Mouse (Mus musculus): ENCODE measurements at regions not wholly inside any gene's neighbourhood (a gene's known extent, or its start where the extent isn't known, plus 50 kb on each side); places are given as distances from the start of the nearest gene placed in this dataset.
"Not testable (repeated sequence)": the region's sequence is repeated elsewhere in the genome, so short reads cannot be mapped to it uniquely, and the experiment has no call there.

- no peak overlapping the region for H3K27ac ChIP-seq
- H3K36me3 ChIP-seq = no peaks in the 10 kb centered on the region
- no peaks in the 10 kb centered on the region for H3K27me3 ChIP-seq (replicated peaks)
- H3K4me3 ChIP-seq (replicated peaks) = no peak overlapping the region
- WGBS = 75% methylated on average over 2 of the region's 2 CpGs
- ATAC-seq = no peak
- no peaks in the 10 kb centered on the region for H3K9me3 ChIP-seq
- H3K4me1 ChIP-seq (replicated peaks) = no peaks in the 10 kb centered on the region
- no peak overlapping the region for H3K4me2 ChIP-seq (replicated peaks)
- H3K9ac ChIP-seq = no peak overlapping the region
Observed at GRCm38 (mm10) chr14:102736656-102737055, 245.8 kb downstream of the Kctd12 start.

- H3K36me3 ChIP-seq; H3K27ac ChIP-seq; H3K4me2 ChIP-seq (replicated peaks); ATAC-seq; H3K4me3 ChIP-seq (replicated peaks); H3K4me1 ChIP-seq (replicated peaks); H3K9me3 ChIP-seq; H3K27me3 ChIP-seq (replicated peaks); H3K9ac ChIP-seq: not testable (repeated sequence)
- WGBS = 90% methylated on average over 4 of the region's 4 CpGs
Observed at GRCm38 (mm10) chr14:102733718-102734117, 248.7 kb downstream of the Kctd12 start.

- H3K4me1 ChIP-seq (replicated peaks) = no peaks in the 10 kb centered on the region
- no peaks in the 10 kb centered on the region for H3K27me3 ChIP-seq (replicated peaks)
- WGBS = 75% methylated on average over 5 of the region's 5 CpGs
- H3K4me2 ChIP-seq (replicated peaks) = no peak overlapping the region
- ATAC-seq = no peak
- H3K4me3 ChIP-seq (replicated peaks) = no peak overlapping the region
- H3K9ac ChIP-seq = no peak overlapping the region
- no peaks in the 10 kb centered on the region for H3K36me3 ChIP-seq
- H3K9me3 ChIP-seq = no peaks in the 10 kb centered on the region
- no peak overlapping the region for H3K27ac ChIP-seq
Observed at GRCm38 (mm10) chr14:102731746-102732145, 250.7 kb downstream of the Kctd12 start.

- H3K27me3 ChIP-seq (replicated peaks) = no peaks in the 10 kb centered on the region
- no peak for ATAC-seq
- H3K27ac ChIP-seq = no peak overlapping the region
- WGBS = 37% methylated on average over 2 of the region's 2 CpGs
- no peaks in the 10 kb centered on the region for H3K9me3 ChIP-seq
- H3K4me3 ChIP-seq (replicated peaks) = no peak overlapping the region
- no peaks in the 10 kb centered on the region for H3K36me3 ChIP-seq
- H3K9ac ChIP-seq = no peak overlapping the region
- no peaks in the 10 kb centered on the region for H3K4me1 ChIP-seq (replicated peaks)
- no peak overlapping the region for H3K4me2 ChIP-seq (replicated peaks)
Observed at GRCm38 (mm10) chr14:102722633-102723032, 259.8 kb downstream of the Kctd12 start.

GRCm38 (mm10) chr14:102718558-102718957, 263.9 kb downstream of the Kctd12 start:
- no peak for ATAC-seq
- WGBS = 59% methylated on average over 2 of the region's 2 CpGs
- Histone ChIP-seq H3K36me3 (no peaks in the 10 kb centered on the region), H3K4me1 (replicated peaks) (no peaks in the 10 kb centered on the region), H3K27me3 (replicated peaks) (no peaks in the 10 kb centered on the region), H3K9me3 (no peaks in the 10 kb centered on the region), H3K4me3 (replicated peaks) (no peak overlapping the region), H3K9ac (no peak overlapping the region), H3K4me2 (replicated peaks) (no peak overlapping the region), H3K27ac (no peak overlapping the region)

- WGBS = 90% methylated on average over 1 of the region's 1 CpGs
- H3K4me3 ChIP-seq (replicated peaks) = no peak overlapping the region
- no peaks in the 10 kb centered on the region for H3K9me3 ChIP-seq
- no peak for ATAC-seq
- no peak overlapping the region for H3K4me2 ChIP-seq (replicated peaks)
- no peaks in the 10 kb centered on the region for H3K4me1 ChIP-seq (replicated peaks)
- no peak overlapping the region for H3K9ac ChIP-seq
- H3K27me3 ChIP-seq (replicated peaks) = no peaks in the 10 kb centered on the region
- no peaks in the 10 kb centered on the region for H3K36me3 ChIP-seq
- no peak overlapping the region for H3K27ac ChIP-seq
Observed at GRCm38 (mm10) chr14:102712600-102712999, 269.8 kb downstream of the Kctd12 start.

- Histone ChIP-seq H3K4me2 (replicated peaks) (no peak overlapping the region), H3K27me3 (replicated peaks) (no peaks in the 10 kb centered on the region), H3K4me1 (replicated peaks) (no peaks in the 10 kb centered on the region), H3K36me3 (no peaks in the 10 kb centered on the region), H3K27ac (no peak overlapping the region), H3K9me3 (no peaks in the 10 kb centered on the region), H3K4me3 (replicated peaks) (no peak overlapping the region), H3K9ac (no peak overlapping the region)
- no peak for ATAC-seq
- WGBS = 84% methylated on average over 5 of the region's 5 CpGs
Observed at GRCm38 (mm10) chr14:102706704-102707336, 275.6 kb downstream of the Kctd12 start.

- no peaks in the 10 kb centered on the region for H3K36me3 ChIP-seq
- no peaks in the 10 kb centered on the region for H3K27me3 ChIP-seq (replicated peaks)
- H3K27ac ChIP-seq = no peak overlapping the region
- H3K9me3 ChIP-seq = no peaks in the 10 kb centered on the region
- H3K4me2 ChIP-seq (replicated peaks) = no peak overlapping the region
- H3K4me3 ChIP-seq (replicated peaks) = no peak overlapping the region
- H3K9ac ChIP-seq = no peak overlapping the region
- H3K4me1 ChIP-seq (replicated peaks) = no peaks in the 10 kb centered on the region
- 69% methylated on average over 2 of the region's 2 CpGs for WGBS
- no peak for ATAC-seq
Observed at GRCm38 (mm10) chr14:102701108-102701507, 281.3 kb downstream of the Kctd12 start.

GRCm38 (mm10) chr14:102700457-102700856, 282.0 kb downstream of the Kctd12 start:
- H3K27ac ChIP-seq = no peak overlapping the region
- H3K9ac ChIP-seq = no peak overlapping the region
- no peaks in the 10 kb centered on the region for H3K4me1 ChIP-seq (replicated peaks)
- H3K9me3 ChIP-seq = no peaks in the 10 kb centered on the region
- H3K36me3 ChIP-seq = no peaks in the 10 kb centered on the region
- H3K27me3 ChIP-seq (replicated peaks) = no peaks in the 10 kb centered on the region
- 79% methylated on average over 6 of the region's 6 CpGs for WGBS
- H3K4me2 ChIP-seq (replicated peaks) = no peak overlapping the region
- H3K4me3 ChIP-seq (replicated peaks) = no peak overlapping the region
- no peak for ATAC-seq

- Histone ChIP-seq H3K27ac (no peak overlapping the region), H3K36me3 (no peaks in the 10 kb centered on the region), H3K9ac (no peak overlapping the region), H3K9me3 (no peaks in the 10 kb centered on the region), H3K4me2 (replicated peaks) (no peak overlapping the region), H3K4me1 (replicated peaks) (no peaks in the 10 kb centered on the region), H3K4me3 (replicated peaks) (no peak overlapping the region), H3K27me3 (replicated peaks) (no peaks in the 10 kb centered on the region)
- 72% methylated on average over 3 of the region's 3 CpGs for WGBS
- ATAC-seq = no peak
Observed at GRCm38 (mm10) chr14:102699015-102699414, 283.4 kb downstream of the Kctd12 start.

GRCm38 (mm10) chr14:102686791-102687190, 295.6 kb downstream of the Kctd12 start:
- Histone ChIP-seq H3K9me3 (no peaks in the 10 kb centered on the region), H3K4me2 (replicated peaks) (no peak overlapping the region), H3K27me3 (replicated peaks) (no peaks in the 10 kb centered on the region), H3K27ac (no peak overlapping the region), H3K36me3 (no peaks in the 10 kb centered on the region), H3K4me1 (replicated peaks) (no peaks in the 10 kb centered on the region), H3K9ac (no peak overlapping the region), H3K4me3 (replicated peaks) (no peak overlapping the region)
- no peak for ATAC-seq
- WGBS = 64% methylated on average over 1 of the region's 1 CpGs

GRCm38 (mm10) chr14:102676582-102676981, 305.9 kb downstream of the Kctd12 start:
- no peaks in the 10 kb centered on the region for H3K36me3 ChIP-seq
- no peaks in the 10 kb centered on the region for H3K4me1 ChIP-seq (replicated peaks)
- no peak for ATAC-seq
- H3K27ac ChIP-seq = no peak overlapping the region
- H3K4me2 ChIP-seq (replicated peaks) = no peak overlapping the region
- no peak overlapping the region for H3K9ac ChIP-seq
- H3K4me3 ChIP-seq (replicated peaks) = no peak overlapping the region
- H3K9me3 ChIP-seq = no peaks in the 10 kb centered on the region
- H3K27me3 ChIP-seq (replicated peaks) = no peaks in the 10 kb centered on the region
- 45% methylated on average over 5 of the region's 5 CpGs for WGBS

GRCm38 (mm10) chr14:102674635-102675034, 307.8 kb downstream of the Kctd12 start:
- H3K9me3 ChIP-seq = no peaks in the 10 kb centered on the region
- H3K4me1 ChIP-seq (replicated peaks) = no peaks in the 10 kb centered on the region
- H3K27ac ChIP-seq = no peak overlapping the region
- H3K4me2 ChIP-seq (replicated peaks) = no peak overlapping the region
- no peaks in the 10 kb centered on the region for H3K36me3 ChIP-seq
- H3K27me3 ChIP-seq (replicated peaks) = no peaks in the 10 kb centered on the region
- H3K9ac ChIP-seq = no peak overlapping the region
- ATAC-seq = no peak
- no peak overlapping the region for H3K4me3 ChIP-seq (replicated peaks)
- WGBS = 81% methylated on average over 5 of the region's 5 CpGs

Data from intestine, embryonic 15.5 days (tissue).